Mouse (Mus musculus) hindbrain, embryonic 15.5 days (tissue): ENCODE measurements around the gene Gtsf1l. TPM values are rescaled to one million over a fixed set of nuclear protein-coding genes. Genes with fewer than 3 reads are reported as not detected.
"Not testable (repeated sequence)": the region's sequence is repeated elsewhere in the genome, so short reads cannot be mapped to it uniquely, and the experiment has no call there.

Experiments
- ATAC-seq: fragments of 200-750 bp; cut with Nextera tagmentation; 2 replicates; pipeline ENCODE4 v1.8.0; 2017; ENCODE audit warnings: low read depth, moderate number of reproducible peaks, moderate TSS enrichment; ENCODE audit not compliant: low FRiP score
- H3K27ac ChIP-seq: fragments of 300-500 bp; sonication (generic); replicated peaks from 2 replicates; pipeline ENCODE4 v1.5.1; 2015; ENCODE audit warnings: mild to moderate bottlenecking, inconsistent platforms
- H3K27me3 ChIP-seq: fragments of 300-500 bp; sonication (generic); 2 replicates; pipeline ENCODE4 v1.6.1; 2015; ENCODE audit warnings: control low read depth, inconsistent platforms
- H3K36me3 ChIP-seq: fragments of 300-500 bp; sonication (generic); 2 replicates; pipeline ENCODE4 v1.6.1; 2015; ENCODE audit warnings: control low read depth, inconsistent platforms
- H3K4me1 ChIP-seq: fragments of 300-500 bp; sonication (generic); replicated peaks from 2 replicates; pipeline ENCODE4 v1.6.1; 2015; ENCODE audit warnings: control low read depth, inconsistent platforms
- H3K4me2 ChIP-seq: fragments of 300-500 bp; sonication (generic); 2 replicates; pipeline ENCODE4 v1.6.1; 2015; ENCODE audit warnings: moderate library complexity, mild to moderate bottlenecking, inconsistent platforms
- H3K4me3 ChIP-seq: fragments of 300-500 bp; sonication (generic); 2 replicates; pipeline ENCODE4 v1.5.1; 2015; ENCODE audit warnings: mild to moderate bottlenecking, inconsistent platforms
- H3K9ac ChIP-seq: fragments of 300-500 bp; sonication (generic); 2 replicates; pipeline ENCODE4 v1.6.1; 2015; ENCODE audit warnings: inconsistent platforms
- H3K9me3 ChIP-seq: fragments of 300-500 bp; sonication (generic); 2 replicates; pipeline ENCODE4 v1.6.1; 2016; ENCODE audit warnings: control low read depth, inconsistent platforms
- WGBS: fragments of 180-500 bp; shearing (Covaris S2); methylation state at CpG from one replicate; pipeline ENCODE4 v1.1.7; 2015; 5-methylcytosine and 5-hydroxymethylcytosine counted together
- polyA plus RNA-seq: library from polyadenylated mRNA; unstranded; fragments of >200 nt; fragmentation: Nextera tagmentation; extraction: Ambion mirVana; gene quantifications from 2 replicates; pipeline ENCODE4 v1.2.1, GENCODE M21; 2015

Gtsf1l gene
- polyA plus RNA-seq, 1 experiment from 2014 or later = not detected

- H3K27ac ChIP-seq = no peak overlapping the region
- no peak overlapping the region for H3K4me3 ChIP-seq
- no peak overlapping the region for H3K9ac ChIP-seq
- 88% methylated on average over 6 of the region's 6 CpGs for WGBS
- H3K4me2 ChIP-seq = no peak overlapping the region
- no peak for ATAC-seq
- no peaks in the 10 kb centered on the region for H3K36me3 ChIP-seq
- H3K4me1 ChIP-seq = no peaks in the 10 kb centered on the region
- H3K9me3 ChIP-seq = no peaks in the 10 kb centered on the region
- no peaks in the 10 kb centered on the region for H3K27me3 ChIP-seq
These were observed 27.0 kb downstream of the Gtsf1l start for GRCm38 (mm10) chr2:163060630-163061029.

GRCm38 (mm10) chr2:163058981-163059380 is 28.7 kb downstream of the Gtsf1l start:
- H3K9ac ChIP-seq, ATAC-seq: not testable (repeated sequence)

GRCm38 (mm10) chr2:163056584-163056983 is 31.1 kb downstream of the Gtsf1l start:
- H3K27me3 ChIP-seq = 0 out of 2 replicates have a peak, but pooled peaks cover 5% of the 10 kb centered on the region
- no peak for ATAC-seq
- H3K4me3 ChIP-seq = no peak overlapping the region
- peaks cover 13% of the 10 kb centered on the region for H3K4me1 ChIP-seq
- no peaks in the 10 kb centered on the region for H3K9me3 ChIP-seq
- H3K9ac ChIP-seq = no peak overlapping the region
- H3K36me3 ChIP-seq = no peaks in the 10 kb centered on the region
- no peak overlapping the region for H3K27ac ChIP-seq
- H3K4me2 ChIP-seq = no peak overlapping the region
- WGBS = 86% methylated on average over 9 of the region's 9 CpGs

More at GRCm38 (mm10) chr2:163058981-163059380, 28.7 kb downstream of the Gtsf1l start:
- H3K9me3 ChIP-seq, H3K27ac ChIP-seq, H3K36me3 ChIP-seq, H3K4me2 ChIP-seq, H3K27me3 ChIP-seq, H3K4me3 ChIP-seq, H3K4me1 ChIP-seq: not testable (repeated sequence)
- 87% methylated on average over 7 of the region's 7 CpGs for WGBS

GRCm38 (mm10) chr2:163055715-163056114 is 31.9 kb downstream of the Gtsf1l start:
- ATAC-seq = no peak
- Histone ChIP-seq H3K27me3 (0 out of 2 replicates have a peak, but pooled peaks cover 5% of the 10 kb centered on the region), H3K36me3 (no peaks in the 10 kb centered on the region), H3K4me3 (peak overlapping the region; percentile 55), H3K27ac (no peak overlapping the region), H3K9ac (no peak overlapping the region), H3K9me3 (no peaks in the 10 kb centered on the region), H3K4me2 (peak overlapping the region; percentile 98), H3K4me1 (peaks cover 13% of the 10 kb centered on the region)
- 35% methylated on average over 5 of the region's 5 CpGs for WGBS

- ATAC-seq = peak; percentile 2; the same call in 1 of the 2 replicates
- under 1% methylated on average over 35 of the region's 38 CpGs for WGBS
- H3K9ac ChIP-seq = peak overlapping the region; percentile 10
These were observed 32.7 kb downstream of the Gtsf1l start for GRCm38 (mm10) chr2:163054891-163055494.

GRCm38 (mm10) chr2:163054335-163054840 is 33.3 kb downstream of the Gtsf1l start, which contains the start of gene Mybl2:
Gene Mybl2 (plus strand): TSS chr2:163054687.
- Histone ChIP-seq H3K9ac (peak within 1 kb of the TSS; percentile 10), H3K4me3 (peak within 1 kb of the TSS; percentile 55), H3K9me3 (no peaks in the 10 kb centered on the region), H3K4me2 (peak within 1 kb of the TSS; percentile 98), H3K4me1 (peaks cover 13% of the 10 kb centered on the region), H3K27me3 (0 out of 2 replicates have a peak, but pooled peaks cover 5% of the 10 kb centered on the region), H3K27ac (no peak within 1 kb of the TSS), H3K36me3 (no peaks in the 10 kb centered on the region)
- under 1% methylated on average over 48 of the region's 48 CpGs for WGBS
- peak; percentile 100 for ATAC-seq

More at GRCm38 (mm10) chr2:163054891-163055494, 32.7 kb downstream of the Gtsf1l start:
- Histone ChIP-seq H3K4me2 (peak overlapping the region; percentile 98), H3K36me3 (no peaks in the 10 kb centered on the region), H3K9me3 (no peaks in the 10 kb centered on the region), H3K4me3 (peak overlapping the region; percentile 55), H3K4me1 (peaks cover 13% of the 10 kb centered on the region), H3K27me3 (0 out of 2 replicates have a peak, but pooled peaks cover 5% of the 10 kb centered on the region), H3K27ac (no peak overlapping the region)

GRCm38 (mm10) chr2:163052826-163053225 is 34.8 kb downstream of the Gtsf1l start:
- Histone ChIP-seq H3K9ac (no peak overlapping the region), H3K4me3 (no peak overlapping the region), H3K36me3 (no peaks in the 10 kb centered on the region), H3K9me3 (no peaks in the 10 kb centered on the region), H3K27me3 (0 out of 2 replicates have a peak, but pooled peaks cover 5% of the 10 kb centered on the region), H3K27ac (no peak overlapping the region), H3K4me1 (peaks cover 13% of the 10 kb centered on the region), H3K4me2 (no peak overlapping the region)
- 65% methylated on average over 4 of the region's 4 CpGs for WGBS
- ATAC-seq = no peak

- no peak overlapping the region for H3K9ac ChIP-seq
- 51% methylated on average over 4 of the region's 4 CpGs for WGBS
- 0 out of 2 replicates have a peak, but pooled peaks cover 5% of the 10 kb centered on the region for H3K27me3 ChIP-seq
- no peak overlapping the region for H3K27ac ChIP-seq
- no peak overlapping the region for H3K4me2 ChIP-seq
- no peaks in the 10 kb centered on the region for H3K9me3 ChIP-seq
- no peak for ATAC-seq
- peaks cover 4% of the 10 kb centered on the region for H3K36me3 ChIP-seq
- peaks cover 13% of the 10 kb centered on the region for H3K4me1 ChIP-seq
- no peak overlapping the region for H3K4me3 ChIP-seq
These were observed 35.6 kb downstream of the Gtsf1l start for GRCm38 (mm10) chr2:163052101-163052500.

GRCm38 (mm10) chr2:163051691-163052090 is 36.0 kb downstream of the Gtsf1l start:
- WGBS = 68% methylated on average over 1 of the region's 1 CpGs
- Histone ChIP-seq H3K36me3 (peaks cover 8% of the 10 kb centered on the region), H3K4me2 (no peak overlapping the region), H3K9ac (no peak overlapping the region), H3K27ac (no peak overlapping the region), H3K27me3 (0 out of 2 replicates have a peak, but pooled peaks cover 5% of the 10 kb centered on the region), H3K4me3 (no peak overlapping the region), H3K9me3 (no peaks in the 10 kb centered on the region), H3K4me1 (peaks cover 13% of the 10 kb centered on the region)
- no peak for ATAC-seq

- H3K36me3 ChIP-seq = peaks cover 29% of the 10 kb centered on the region
- no peak overlapping the region for H3K9ac ChIP-seq
- H3K27ac ChIP-seq = no peak overlapping the region
- no peak overlapping the region for H3K4me2 ChIP-seq
- 99% methylated on average over 2 of the region's 2 CpGs for WGBS
- no peak for ATAC-seq
- H3K4me3 ChIP-seq = no peak overlapping the region
- peaks cover 5% of the 10 kb centered on the region for H3K4me1 ChIP-seq
- H3K9me3 ChIP-seq = no peaks in the 10 kb centered on the region
- H3K27me3 ChIP-seq = no peaks in the 10 kb centered on the region
These were observed 38.5 kb downstream of the Gtsf1l start for GRCm38 (mm10) chr2:163049116-163049515.

GRCm38 (mm10) chr2:163048125-163048524 is 39.5 kb downstream of the Gtsf1l start:
- WGBS = 4% methylated on average over 10 of the region's 10 CpGs
- Histone ChIP-seq H3K4me1 (no peaks in the 10 kb centered on the region), H3K9ac (0 out of 2 replicates have a peak overlapping the region, but pooled peaks have one; percentile 23), H3K4me3 (peak overlapping the region; percentile 31), H3K9me3 (no peaks in the 10 kb centered on the region), H3K27me3 (no peaks in the 10 kb centered on the region), H3K36me3 (peaks cover 35% of the 10 kb centered on the region), H3K27ac (no peak overlapping the region), H3K4me2 (peak overlapping the region; percentile 58)
- peak; percentile 80; the same call in 1 of the 2 replicates for ATAC-seq

GRCm38 (mm10) chr2:163039940-163040339 is 47.7 kb downstream of the Gtsf1l start:
- Histone ChIP-seq H3K4me1 (no peaks in the 10 kb centered on the region), H3K36me3 (peaks cover 72% of the 10 kb centered on the region), H3K4me3 (no peak overlapping the region), H3K27me3 (no peaks in the 10 kb centered on the region), H3K9ac (no peak overlapping the region), H3K27ac (no peak overlapping the region), H3K9me3 (no peaks in the 10 kb centered on the region), H3K4me2 (no peak overlapping the region)
- no peak for ATAC-seq
- WGBS = 89% methylated on average over 7 of the region's 7 CpGs
